Mouse (Mus musculus) MEL (cell line): ENCODE data around the gene Eif2s1. TPM values are rescaled to one million over a fixed set of nuclear protein-coding genes. Genes with fewer than 3 reads are reported as not detected.

Experiments used
- DNase-seq: peaks from one replicate; pipeline ENCODE4 v3.0.0; 2011; ENCODE audit warnings: low read depth, low spot score
- H3K27ac ChIP-seq: 2 replicates; pipeline ENCODE4 v1.5.1; 2012; ENCODE audit warnings: low read depth, mild to moderate bottlenecking, control low read depth, low read length, moderate library complexity; ENCODE audit not compliant: control insufficient read depth
- H3K27me3 ChIP-seq, 2 experiments: fragments of 150-350 bp in 1 of 2; sonication (generic) in 1 of 2; 2 replicates each; pipeline ENCODE4 v1.6.1; 2012; ENCODE audit warnings: low read length in 2 of 2, mild to moderate bottlenecking in 2 of 2, improper control_type of control experiment in 1 of 2, moderate library complexity in 1 of 2; ENCODE audit not compliant: insufficient read depth in 2 of 2, control insufficient read depth in 1 of 2
- H3K36me3 ChIP-seq, 2 experiments: 2 replicates each; pipeline ENCODE4 v1.6.1; 2012 to 2014; ENCODE audit warnings: low read length in 2 of 2, improper control_type of control experiment in 1 of 2, inconsistent platforms in 1 of 2, mild to moderate bottlenecking in 1 of 2; ENCODE audit not compliant: insufficient read depth in 2 of 2, control insufficient read depth in 1 of 2
- H3K4me1 ChIP-seq, 2 experiments: fragments of 150-350 bp in 1 of 2; sonication (generic) in 1 of 2; 2 replicates each; pipeline ENCODE4 v1.6.1; 2012; ENCODE audit warnings: low read length in 2 of 2, improper control_type of control experiment in 1 of 2, mild to moderate bottlenecking in 1 of 2; ENCODE audit not compliant: insufficient read depth in 2 of 2, control insufficient read depth in 1 of 2
- H3K4me3 ChIP-seq, 2 experiments: fragments of 150-350 bp in 1 of 2; sonication (generic) in 1 of 2; 2 replicates each; pipeline ENCODE4 v1.5.1; 2012; ENCODE audit warnings: low read depth in 2 of 2, low read length in 2 of 2, mild to moderate bottlenecking in 2 of 2, moderate library complexity in 2 of 2, control low read depth in 1 of 2, improper control_type of control experiment in 1 of 2; ENCODE audit not compliant: control insufficient read depth in 1 of 2, insufficient read depth in 1 of 2
- H3K79me2 ChIP-seq: 2 replicates; pipeline ENCODE4 v1.6.1; 2012; ENCODE audit warnings: mild to moderate bottlenecking, low read length, moderate library complexity; ENCODE audit not compliant: control insufficient read depth, poor library complexity, insufficient read depth
- H3K9ac ChIP-seq: 2 replicates; pipeline ENCODE4 v1.6.1; 2012; ENCODE audit warnings: low read depth, mild to moderate bottlenecking, control low read depth, low read length, moderate library complexity; ENCODE audit not compliant: control insufficient read depth, poor library complexity, severe bottlenecking
- H3K9me3 ChIP-seq: fragments of 150-350 bp; sonication (generic); replicated peaks from 2 replicates; pipeline ENCODE4 v1.6.1; 2012; ENCODE audit warnings: mild to moderate bottlenecking, low read length, improper control_type of control experiment, moderate library complexity; ENCODE audit not compliant: insufficient read depth
- CTCF ChIP-seq, 3 experiments: IDR thresholded peaks in 2 of 3; conservative IDR thresholded peaks in 1 of 3; 2 replicates each; pipeline ENCODE4 v1.5.1; 2011 to 2012; ENCODE audit warnings: low read length in 3 of 3, low read depth in 2 of 3, mild to moderate bottlenecking in 2 of 3, improper control_type of control experiment in 1 of 3, inconsistent platforms in 1 of 3, mixed read lengths in 1 of 3, moderate library complexity in 1 of 3; ENCODE audit not compliant: control insufficient read depth in 1 of 3, insufficient read depth in 1 of 3, poor library complexity in 1 of 3, severe bottlenecking in 1 of 3
- E2F4 ChIP-seq: IDR thresholded peaks from 2 replicates; pipeline ENCODE4 v1.6.1; 2011; ENCODE audit warnings: low read depth, low read length, improper control_type of control experiment, borderline replicate concordance
- EP300 ChIP-seq, 2 experiments: IDR thresholded peaks; 2 replicates each; pipeline ENCODE4 v1.6.1; 2011; ENCODE audit warnings: improper control_type of control experiment in 2 of 2, low read length in 2 of 2, low read depth in 1 of 2, mild to moderate bottlenecking in 1 of 2
- ETS1 ChIP-seq: IDR thresholded peaks from 2 replicates; pipeline ENCODE4 v1.6.1; 2012; ENCODE audit warnings: low read depth, mild to moderate bottlenecking, inconsistent platforms, low read length, improper control_type of control experiment, moderate library complexity
- JUND ChIP-seq: IDR thresholded peaks from 2 replicates; pipeline ENCODE4 v1.6.1; 2011; ENCODE audit warnings: low read depth, mild to moderate bottlenecking, improper control_type of control experiment, low read length
- MAFK ChIP-seq: IDR thresholded peaks from 2 replicates; pipeline ENCODE4 v1.6.1; 2011; ENCODE audit warnings: low read depth, mild to moderate bottlenecking, low read length, improper control_type of control experiment, borderline replicate concordance
- MEF2A ChIP-seq: IDR thresholded peaks from 2 replicates; pipeline ENCODE4 v1.6.1; 2014; ENCODE audit warnings: low read depth, mild to moderate bottlenecking, inconsistent platforms, low read length, improper control_type of control experiment; ENCODE audit not compliant: poor library complexity, insufficient replicate concordance, severe bottlenecking; ENCODE audit errors: extremely low read depth
- RAD21 ChIP-seq: IDR thresholded peaks from 2 replicates; pipeline ENCODE4 v1.6.1; 2011; ENCODE audit warnings: mild to moderate bottlenecking, low read depth, low read length, improper control_type of control experiment
- RCOR1 ChIP-seq: IDR thresholded peaks from 2 replicates; pipeline ENCODE4 v1.6.1; 2012; ENCODE audit warnings: low read depth, mild to moderate bottlenecking, inconsistent platforms, low read length, improper control_type of control experiment
- SMC3 ChIP-seq: IDR thresholded peaks from 2 replicates; pipeline ENCODE4 v1.6.1; 2011; ENCODE audit warnings: low read depth, low read length, improper control_type of control experiment
- TBP ChIP-seq: IDR thresholded peaks from 2 replicates; pipeline ENCODE4 v1.8.0; 2011; ENCODE audit warnings: low read depth, low read length, improper control_type of control experiment
- USF2 ChIP-seq, 2 experiments: IDR thresholded peaks; 2 replicates each; pipeline ENCODE4 v1.6.1; 2011 to 2012; ENCODE audit warnings: improper control_type of control experiment in 2 of 2, low read length in 2 of 2, borderline replicate concordance in 1 of 2, inconsistent platforms in 1 of 2, low read depth in 1 of 2, mild to moderate bottlenecking in 1 of 2; ENCODE audit not compliant: insufficient read depth in 1 of 2
- polyA plus RNA-seq, 2 experiments: library from polyadenylated mRNA; stranded (reverse) in 1 of 2; unstranded in 1 of 2; fragments of >175 nt in 1 of 2; fragments of >200 nt in 1 of 2; gene quantifications; 2 replicates each; pipeline versions ENCODE4 v1.2.1 to v1.2.4; 2012; ENCODE audit warnings: low replicate concordance in 2 of 2, low read depth in 1 of 2; ENCODE audit not compliant: insufficient read length in 2 of 2, insufficient read depth in 1 of 2, missing spikeins in 1 of 2
- total RNA-seq: library from RNA; depleted of rRNA; stranded (reverse); fragments of 300-350 nt; gene quantifications from 2 replicates; pipeline ENCODE4 v1.2.3, GENCODE M21; 2012

Eif2s1 gene
- total and polyA plus RNA-seq, 3 experiments: 114 to 550 (median 197) TPM

DNA sequence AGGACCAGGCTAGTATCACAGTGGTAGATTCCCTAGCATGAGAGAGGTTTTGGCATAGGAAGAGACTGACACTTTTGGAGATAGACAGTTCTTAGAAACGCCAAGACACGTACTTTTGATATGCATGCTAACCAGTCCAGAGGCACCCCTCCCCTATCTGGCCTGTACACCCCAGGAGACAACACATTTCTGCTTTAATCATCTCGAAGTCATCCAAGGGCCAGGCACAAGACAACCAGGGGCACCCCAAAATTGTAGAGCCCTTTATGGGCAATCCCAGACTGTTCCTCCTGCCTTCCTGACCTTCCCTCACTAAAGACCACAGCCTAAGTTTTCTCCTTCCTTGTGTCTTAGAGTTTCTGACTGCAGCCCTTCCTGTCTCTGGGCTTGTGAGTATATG is 53.9 kb downstream of the Eif2s1 start:
- Histone ChIP-seq H3K9ac (no peak overlapping the region), H3K4me3 (no peak overlapping the region), H3K9me3 (no peaks in the 10 kb centered on the region), H3K27ac (peak overlapping the region; percentile 22; the same call in 1 of the 2 replicates), H3K36me3 (peaks cover 0 to 5% of the 10 kb centered on the region in 2 experiments; a peak in 2 of 4 replicates), H3K27me3 (no peaks in the 10 kb centered on the region), H3K79me2 (no peaks in the 10 kb centered on the region; the same call in 1 of the 2 replicates), H3K4me1 (peaks cover 0 to under 1% of the 10 kb centered on the region in 2 experiments; a peak in 3 of 4 replicates)
- DNase-seq: peak; percentile 45
- TF ChIP-seq USF2 (IDR thresholded peaks at IDR 0.05; ENCODE audit: borderline replicate concordance in 1 of 2, insufficient read depth in 1 of 2, low read depth in 1 of 2, low read length in 2 of 2) (no peak), EP300 (IDR thresholded peaks at IDR 0.05; ENCODE audit: low read depth in 1 of 2, low read length in 2 of 2) (0 out of 4 replicates have a peak, but pooled peaks of 1 of the 2 experiments have one; percentile 25)

DNA sequence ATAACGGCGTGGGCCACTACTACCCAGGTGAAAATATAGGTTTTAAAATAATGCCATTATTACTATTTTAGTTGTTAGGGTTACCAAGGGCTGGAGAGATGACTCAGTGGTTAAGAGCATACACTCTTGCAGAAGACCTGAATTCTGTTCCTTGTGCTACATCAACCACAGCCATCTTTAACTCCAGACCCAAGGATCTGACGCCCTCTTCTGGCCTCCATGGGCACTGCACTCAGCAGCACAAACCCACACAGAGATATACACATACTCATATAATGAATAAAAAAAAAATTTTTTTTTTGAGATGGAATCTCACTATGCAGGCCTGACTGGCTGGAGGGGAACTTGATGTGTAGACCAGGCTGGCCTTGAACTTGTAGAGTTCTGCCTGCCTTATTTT is 54.7 kb downstream of the Eif2s1 start:
- Histone ChIP-seq H3K9me3 (no peaks in the 10 kb centered on the region), H3K4me3 (no peak overlapping the region), H3K79me2 (no peaks in the 10 kb centered on the region), H3K9ac (no peak overlapping the region), H3K36me3 (peaks cover 0 to 4% of the 10 kb centered on the region in 2 experiments; a peak in 2 of 4 replicates), H3K27ac (no peak overlapping the region), H3K4me1 (no peaks in the 10 kb centered on the region; a peak in 2 of 4 replicates), H3K27me3 (no peaks in the 10 kb centered on the region)
- TF ChIP-seq RAD21 (peak; percentile 44), SMC3 (peak; percentile 33), JUND (no peak), MAFK (no peak), CTCF (IDR thresholded peaks at IDR 0.05 in 2 of 3, conservative IDR thresholded peaks at IDR 0.05 in 1 of 3; ENCODE audit: control insufficient read depth in 1 of 3, insufficient read depth in 1 of 3, low read depth in 2 of 3, low read length in 3 of 3, poor library complexity in 1 of 3, severe bottlenecking in 1 of 3) (peak; percentile 47 to 68 (median 63)), TBP (no peak), ETS1 (no peak), EP300 (IDR thresholded peaks at IDR 0.05; ENCODE audit: low read depth in 1 of 2, low read length in 2 of 2) (no peak), RCOR1 (no peak), E2F4 (no peak), MEF2A (no peak)
- peak; percentile 45 for DNase-seq
